Mouse (Mus musculus) hindbrain, embryonic 13.5 days (tissue): ENCODE data around the gene Tdrd7. TPM values are rescaled to one million over a fixed set of nuclear protein-coding genes. Genes with fewer than 3 reads are reported as not detected.

Source experiments
- ATAC-seq: fragments of 200-750 bp; cut with Nextera tagmentation; 2 replicates; pipeline ENCODE4 v1.8.0; 2017; ENCODE audit warnings: moderate TSS enrichment; ENCODE audit not compliant: low FRiP score
- H3K27ac ChIP-seq: fragments of 300-500 bp; sonication (generic); 2 replicates; pipeline ENCODE4 v1.5.1; 2015; ENCODE audit warnings: inconsistent platforms, mild to moderate bottlenecking, moderate library complexity
- H3K27me3 ChIP-seq: fragments of 300-500 bp; sonication (generic); 2 replicates; pipeline ENCODE4 v1.6.1; 2015; ENCODE audit warnings: mild to moderate bottlenecking, inconsistent platforms
- H3K36me3 ChIP-seq: fragments of 300-500 bp; sonication (generic); 2 replicates; pipeline ENCODE4 v1.6.1; 2015; ENCODE audit warnings: mild to moderate bottlenecking, inconsistent platforms
- H3K4me1 ChIP-seq: fragments of 300-500 bp; sonication (generic); replicated peaks from 2 replicates; pipeline ENCODE4 v1.6.1; 2015; ENCODE audit warnings: inconsistent platforms
- H3K4me2 ChIP-seq: fragments of 300-500 bp; sonication (generic); 2 replicates; pipeline ENCODE4 v1.6.1; 2015; ENCODE audit warnings: inconsistent platforms, mild to moderate bottlenecking, moderate library complexity
- H3K4me3 ChIP-seq: fragments of 300-500 bp; sonication (generic); 2 replicates; pipeline ENCODE4 v1.5.1; 2015; ENCODE audit warnings: mild to moderate bottlenecking, inconsistent platforms
- H3K9ac ChIP-seq: fragments of 300-500 bp; sonication (generic); 2 replicates; pipeline ENCODE4 v1.6.1; 2015; ENCODE audit warnings: mild to moderate bottlenecking, inconsistent platforms
- H3K9me3 ChIP-seq: fragments of 300-500 bp; sonication (generic); 2 replicates; pipeline ENCODE4 v1.6.1; 2016; ENCODE audit warnings: inconsistent platforms
- WGBS: fragments of 180-500 bp; shearing (Covaris S2); methylation state at CpG from one replicate; pipeline ENCODE4 v1.1.7; 2015; 5-methylcytosine and 5-hydroxymethylcytosine counted together
- polyA plus RNA-seq: library from polyadenylated mRNA; unstranded; fragments of >200 nt; fragmentation: Nextera tagmentation; extraction: Ambion mirVana; gene quantifications from 2 replicates; pipeline ENCODE4 v1.2.1, GENCODE M21; 2015

Tdrd7 gene
- polyA plus RNA-seq, 1 experiment from 2014 or later = 21.0 TPM

GRCm38 (mm10) chr4:46080261-46080660 is 115.1 kb downstream of the Tdrd7 start:
- Histone ChIP-seq H3K4me3 (no peak overlapping the region), H3K4me1 (peaks cover 11% of the 10 kb centered on the region), H3K27me3 (no peaks in the 10 kb centered on the region), H3K4me2 (no peak overlapping the region), H3K9me3 (no peaks in the 10 kb centered on the region), H3K36me3 (no peaks in the 10 kb centered on the region), H3K9ac (no peak overlapping the region), H3K27ac (no peak overlapping the region)
- ATAC-seq = no peak
- WGBS = 91% methylated on average over 4 of the region's 4 CpGs

DNA sequence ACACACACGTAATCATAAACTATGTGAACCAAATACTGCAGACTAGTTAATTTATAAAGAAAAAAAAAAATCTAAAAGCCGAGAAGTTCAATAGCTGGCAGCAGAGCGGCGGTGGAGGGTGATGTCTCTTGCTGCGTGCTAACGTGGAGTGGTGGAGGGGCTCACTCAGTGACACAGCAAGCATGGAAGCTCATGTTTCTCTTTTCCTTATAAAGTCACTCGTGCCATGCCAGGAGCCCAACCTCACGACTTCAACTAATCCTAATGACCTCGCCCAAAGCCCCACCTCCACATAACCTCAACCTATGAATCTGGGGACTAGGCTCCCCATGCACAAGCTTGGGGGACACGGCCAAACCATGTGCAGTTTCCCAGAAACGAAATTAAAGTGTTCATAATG is 117.4 kb downstream of the Tdrd7 start:
- Histone ChIP-seq H3K4me3 (no peak overlapping the region), H3K4me2 (no peak overlapping the region), H3K9me3 (no peaks in the 10 kb centered on the region), H3K4me1 (peaks cover 16% of the 10 kb centered on the region), H3K27me3 (no peaks in the 10 kb centered on the region), H3K9ac (no peak overlapping the region), H3K27ac (no peak overlapping the region), H3K36me3 (no peaks in the 10 kb centered on the region)
- ATAC-seq = no peak
- 84% methylated on average over 11 of the region's 11 CpGs for WGBS

Other genes starting within 250 kb of the Tdrd7 start
- 17.7 and 18.0 TPM in 2 replicates for gene Aldh1b1, start 166.3 kb upstream of the Tdrd7 start, polyA plus RNA-seq
- 50.5 and 67.0 TPM in 2 replicates for gene Igfbpl1, start 138.4 kb upstream of the Tdrd7 start, polyA plus RNA-seq
- gene Stra6l, start 116.7 kb upstream of the Tdrd7 start, polyA plus RNA-seq = 0.82 and 0.92 TPM in 2 replicates
- gene Ccdc180, start 75.0 kb upstream of the Tdrd7 start, polyA plus RNA-seq = 0.45 and 0.74 TPM in 2 replicates
- 1.9 and 2.1 TPM in 2 replicates for gene Tmod1, start 73.6 kb downstream of the Tdrd7 start, polyA plus RNA-seq
- gene Ncbp1, start 173.3 kb downstream of the Tdrd7 start, polyA plus RNA-seq = 87.5 and 91.0 TPM in 2 replicates
- 37.7 and 42.0 TPM in 2 replicates for gene Tstd2, start 173.4 kb downstream of the Tdrd7 start, polyA plus RNA-seq
- 32.8 and 34.2 TPM in 2 replicates for gene Xpa, start 231.0 kb downstream of the Tdrd7 start, polyA plus RNA-seq